Mouse (Mus musculus): Measurements from ENCODE around the gene Tac2. TPM values are rescaled to one million over a fixed set of nuclear protein-coding genes. Genes with fewer than 3 reads are reported as not detected.
"Not testable (repeated sequence)": the region's sequence is repeated elsewhere in the genome, so short reads cannot be mapped to it uniquely, and the experiment has no call there.

Gene Tac2
- polyA plus RNA-seq, 1 experiment from 2014 or later: not detected

DNA sequence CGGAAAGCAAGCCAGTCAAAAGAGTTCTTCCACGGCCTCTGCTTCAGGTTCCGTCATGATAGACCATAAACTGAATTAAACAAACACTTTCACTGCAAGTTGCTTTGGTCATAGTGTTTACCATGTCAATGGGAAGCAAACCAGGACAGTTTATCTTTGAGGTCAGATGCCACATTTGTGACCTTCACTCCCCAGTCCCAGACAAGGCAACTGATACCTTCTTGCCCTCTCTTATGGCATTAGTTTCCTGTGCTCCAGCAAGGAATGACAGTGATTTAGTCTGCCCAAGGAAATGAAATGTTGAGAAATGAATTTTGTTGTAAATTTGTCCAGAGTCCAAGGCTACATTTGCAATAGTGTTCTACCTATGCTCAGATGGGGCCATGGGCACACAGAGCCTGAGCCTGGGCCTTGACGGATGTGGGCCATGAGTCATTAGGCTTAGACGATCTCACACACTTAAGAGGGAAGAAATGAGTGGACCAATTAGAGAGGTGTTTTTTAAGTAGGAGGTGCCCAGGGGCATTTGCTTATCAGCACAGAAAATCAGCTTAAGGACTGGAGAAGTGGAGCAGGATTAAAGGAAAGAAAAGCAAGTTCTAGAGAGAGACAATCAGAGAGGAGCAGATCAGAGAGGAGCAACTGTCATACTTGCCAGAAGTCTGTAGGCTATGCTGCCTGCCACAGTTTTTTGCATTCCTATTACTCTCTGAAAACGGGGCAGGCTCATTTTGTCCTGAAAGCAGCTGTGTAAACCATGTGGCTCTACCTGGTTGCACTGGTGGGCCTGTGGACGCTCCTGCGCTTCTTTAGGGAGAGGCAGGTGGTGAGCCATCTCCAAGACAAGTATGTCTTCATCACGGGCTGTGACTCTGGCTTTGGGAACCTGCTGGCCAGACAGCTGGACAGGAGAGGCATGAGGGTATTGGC, 35.2 kb downstream of the Tac2 start, which contains the start of the genes Rdh1 and Rdh16f1:
Rdh1 (plus strand) TSS at position 541 of the 930 bp plus-strand sequence.
Rdh16f1 (plus strand) TSS at position 607 of the 930 bp plus-strand sequence.
- Histone ChIP-seq H3K9ac (replicated peaks; ENCODE audit: low read depth) (no peak within 1 kb of the TSS), H3K27ac (ENCODE audit: low read length) (no peak within 1 kb of the TSS), H3K36me3 (ENCODE audit: insufficient read depth, low read length) (no peaks in the 10 kb centered on the region), H3K27me3 (replicated peaks; ENCODE audit: insufficient read depth, low read length) (no peaks in the 10 kb centered on the region), H3K4me3 (ENCODE audit: low read depth, low read length) (no peak within 1 kb of the TSS), H3K4me2 (replicated peaks; ENCODE audit: low read depth, low read length) (no peak within 1 kb of the TSS), H3K9me3 (ENCODE audit: low read length) (no peaks in the 10 kb centered on the region), H3K4me1 (ENCODE audit: insufficient read depth, low read depth, low read length) (0 out of 2 replicates have a peak, but pooled peaks cover 4% of the 10 kb centered on the region)
- TF ChIP-seq CTCF (IDR thresholded peaks at IDR 0.05) (no peak), EP300 (IDR thresholded peaks at IDR 0.05) (no peak)
- DNase-seq (ENCODE audit: low spot score) (peak; percentile 70), ATAC-seq (peak; percentile 65)
- WGBS: 55% methylated on average over 9 of the region's 9 CpGs

DNA sequence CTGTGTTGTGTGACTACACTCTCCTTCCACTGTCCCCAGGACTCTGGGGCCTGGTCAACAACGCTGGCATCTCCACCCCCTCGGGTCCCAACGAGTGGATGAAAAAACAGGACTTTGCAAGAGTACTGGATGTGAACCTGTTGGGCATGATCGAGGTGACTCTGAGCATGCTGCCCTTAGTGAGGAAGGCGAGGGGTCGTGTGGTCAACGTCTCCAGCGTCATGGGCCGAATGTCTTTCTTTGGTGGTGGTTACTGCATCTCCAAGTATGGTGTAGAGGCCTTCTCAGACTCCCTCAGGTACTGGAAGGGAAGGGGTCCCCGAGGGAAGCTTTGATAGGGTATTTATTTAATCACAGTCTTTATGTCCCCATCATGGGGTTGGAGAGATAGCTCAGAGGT, 38.6 kb downstream of the Tac2 start:
- ATAC-seq; H3K27ac ChIP-seq (ENCODE audit: low read length); H3K27me3 ChIP-seq (replicated peaks; ENCODE audit: insufficient read depth, low read length); H3K4me2 ChIP-seq (replicated peaks; ENCODE audit: low read depth, low read length); DNase-seq (ENCODE audit: low spot score); H3K4me1 ChIP-seq (ENCODE audit: insufficient read depth, low read depth, low read length); H3K36me3 ChIP-seq (ENCODE audit: insufficient read depth, low read length); H3K4me3 ChIP-seq (ENCODE audit: low read depth, low read length); H3K9ac ChIP-seq (replicated peaks; ENCODE audit: low read depth); H3K9me3 ChIP-seq (ENCODE audit: low read length): not testable (repeated sequence)
- 89% methylated on average over 10 of the region's 10 CpGs for WGBS

DNA sequence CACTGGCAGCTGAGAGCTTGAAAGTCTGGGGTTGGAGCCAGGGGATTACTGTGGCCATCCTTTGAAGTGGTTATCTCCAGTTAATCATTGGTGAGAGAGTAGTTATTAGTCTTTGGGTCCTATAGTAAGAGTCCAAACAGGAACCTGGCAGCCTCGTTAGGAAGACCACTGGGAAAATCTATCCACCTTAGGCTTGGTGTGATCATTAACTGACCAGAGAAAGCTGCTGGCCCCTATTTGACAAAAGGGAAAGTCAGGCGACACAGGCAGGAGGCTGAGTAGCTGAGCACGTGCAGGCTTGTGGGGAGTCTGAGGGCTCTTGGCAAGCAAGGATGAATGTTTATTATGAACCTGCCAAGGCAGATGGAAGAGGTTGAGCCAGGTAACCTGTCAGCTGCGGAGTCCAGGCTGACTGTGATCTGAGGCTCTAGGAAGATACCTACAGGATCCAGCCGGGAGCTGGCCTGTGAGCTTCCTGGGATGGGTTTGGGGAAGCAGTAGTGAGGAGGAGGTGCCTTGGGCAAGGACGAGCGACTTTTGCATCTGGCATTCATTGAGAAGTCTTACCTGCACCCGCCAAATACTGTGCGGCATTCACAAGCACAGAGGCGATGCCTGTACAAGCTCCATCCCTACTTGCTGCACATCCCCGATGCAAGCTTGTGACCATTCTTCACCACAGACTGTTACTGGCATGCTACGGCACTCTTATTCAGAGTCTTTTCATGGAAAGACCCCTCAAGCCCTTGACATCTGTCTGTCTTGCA, 39.8 kb downstream of the Tac2 start:
- DNase-seq (ENCODE audit: low spot score): no peak
- Histone ChIP-seq H3K27ac (ENCODE audit: low read length) (no peak overlapping the region), H3K36me3 (ENCODE audit: insufficient read depth, low read length) (no peaks in the 10 kb centered on the region), H3K4me2 (replicated peaks; ENCODE audit: low read depth, low read length) (no peak overlapping the region), H3K9ac (replicated peaks; ENCODE audit: low read depth) (no peak overlapping the region), H3K9me3 (ENCODE audit: low read length) (no peaks in the 10 kb centered on the region), H3K27me3 (replicated peaks; ENCODE audit: insufficient read depth, low read length) (no peaks in the 10 kb centered on the region), H3K4me3 (ENCODE audit: low read depth, low read length) (no peak overlapping the region), H3K4me1 (ENCODE audit: insufficient read depth, low read depth, low read length) (no peaks in the 10 kb centered on the region)
- TF ChIP-seq CTCF (IDR thresholded peaks at IDR 0.05): no peak
- TF ChIP-seq EP300 (IDR thresholded peaks at IDR 0.05): no peak
- ATAC-seq: no peak
- 52% methylated on average over 12 of the region's 12 CpGs for WGBS

DNA sequence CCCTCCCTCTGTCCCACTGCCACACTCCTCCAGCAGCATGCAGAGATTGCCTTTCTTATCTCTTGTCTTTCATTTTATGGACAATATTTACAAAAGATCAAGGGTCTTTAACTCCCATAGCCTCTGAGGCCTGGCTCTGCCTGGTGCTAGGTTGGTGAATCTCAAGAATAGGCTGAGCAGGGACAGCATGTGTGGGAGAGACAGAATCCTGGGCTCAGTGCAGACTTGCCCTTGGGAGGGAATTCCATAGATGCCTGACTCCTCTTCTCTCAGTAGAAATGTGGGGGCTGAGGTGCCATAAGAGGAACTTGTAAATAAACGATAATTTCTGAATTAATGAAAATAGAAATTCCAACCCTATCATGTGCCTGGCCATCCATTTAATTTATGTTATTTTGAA, 42.3 kb downstream of the Tac2 start:
- Histone ChIP-seq H3K9ac (replicated peaks; ENCODE audit: low read depth) (no peak overlapping the region), H3K4me2 (replicated peaks; ENCODE audit: low read depth, low read length) (no peak overlapping the region), H3K36me3 (ENCODE audit: insufficient read depth, low read length) (no peaks in the 10 kb centered on the region), H3K27me3 (replicated peaks; ENCODE audit: insufficient read depth, low read length) (no peaks in the 10 kb centered on the region), H3K9me3 (ENCODE audit: low read length) (no peaks in the 10 kb centered on the region), H3K4me3 (ENCODE audit: low read depth, low read length) (no peak overlapping the region), H3K4me1 (ENCODE audit: insufficient read depth, low read depth, low read length) (no peaks in the 10 kb centered on the region), H3K27ac (ENCODE audit: low read length) (no peak overlapping the region)
- TF ChIP-seq CTCF (IDR thresholded peaks at IDR 0.05) (no peak), EP300 (IDR thresholded peaks at IDR 0.05) (no peak)
- DNase-seq (ENCODE audit: low spot score) (no peak), ATAC-seq (no peak)
- 59% methylated on average over 1 of the region's 1 CpGs for WGBS

DNA sequence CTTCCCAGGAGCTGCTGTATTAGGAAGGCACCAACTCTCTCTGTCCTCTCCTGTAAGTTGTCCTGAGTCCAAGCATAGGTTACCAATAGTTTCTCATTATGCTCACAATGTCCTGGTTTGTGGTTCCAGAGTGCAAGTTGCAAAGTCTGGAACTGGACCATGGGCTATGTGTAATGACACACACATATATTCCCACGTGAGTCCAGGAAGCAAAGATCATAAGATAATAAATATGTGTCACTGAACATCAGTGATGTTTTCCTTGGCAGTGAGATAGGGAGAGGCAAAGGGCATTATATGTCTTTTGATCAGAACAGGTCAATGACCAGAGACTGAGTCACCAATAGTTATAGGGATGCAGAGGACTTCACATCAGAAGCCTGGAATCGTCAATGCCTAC, 51.7 kb downstream of the Tac2 start, which contains the start of gene Rdh9:
Rdh9 (plus strand) TSS at position 376 of the 400 bp plus-strand sequence.
- Histone ChIP-seq H3K36me3 (ENCODE audit: insufficient read depth, low read length) (no peaks in the 10 kb centered on the region), H3K4me3 (ENCODE audit: low read depth, low read length) (no peak within 1 kb of the TSS), H3K27ac (ENCODE audit: low read length) (no peak within 1 kb of the TSS), H3K9ac (replicated peaks; ENCODE audit: low read depth) (no peak within 1 kb of the TSS), H3K4me1 (ENCODE audit: insufficient read depth, low read depth, low read length) (no peaks in the 10 kb centered on the region), H3K9me3 (ENCODE audit: low read length) (no peaks in the 10 kb centered on the region), H3K4me2 (replicated peaks; ENCODE audit: low read depth, low read length) (no peak within 1 kb of the TSS), H3K27me3 (replicated peaks; ENCODE audit: insufficient read depth, low read length) (no peaks in the 10 kb centered on the region)
- DNase-seq (ENCODE audit: low spot score) (no peak), ATAC-seq (no peak)
- TF ChIP-seq EP300 (IDR thresholded peaks at IDR 0.05) (no peak), CTCF (IDR thresholded peaks at IDR 0.05) (no peak)
- 61% methylated on average over 2 of the region's 2 CpGs for WGBS

Other genes starting within 250 kb of the Tac2 start
- gene Stac3, start 222.8 kb upstream of the Tac2 start, polyA plus RNA-seq (2015; fragmentation: Nextera tagmentation; extraction: Ambion mirVana): 0.23 and 0.53 TPM in 2 replicates
- gene Ndufa4l2, start 209.5 kb upstream of the Tac2 start, polyA plus RNA-seq (2015; fragmentation: Nextera tagmentation; extraction: Ambion mirVana): 132 and 149 TPM in 2 replicates
- gene Shmt2, start 202.0 kb upstream of the Tac2 start, polyA plus RNA-seq (2015; fragmentation: Nextera tagmentation; extraction: Ambion mirVana): 27.1 and 31.0 TPM in 2 replicates
- 0.44 and 0.60 TPM in 2 replicates for gene Nxph4, start 189.9 kb upstream of the Tac2 start, polyA plus RNA-seq (2015; fragmentation: Nextera tagmentation; extraction: Ambion mirVana)
- 71.0 and 75.4 TPM in 2 replicates for gene Lrp1, start 103.3 kb upstream of the Tac2 start, polyA plus RNA-seq (2015; fragmentation: Nextera tagmentation; extraction: Ambion mirVana)
- 39.1 and 41.9 TPM in 2 replicates for gene Stat6, start 81.5 kb upstream of the Tac2 start, polyA plus RNA-seq (2015; fragmentation: Nextera tagmentation; extraction: Ambion mirVana)
- 5.0 and 6.3 TPM in 2 replicates for gene Nemp1, start 57.6 kb upstream of the Tac2 start, polyA plus RNA-seq (2015; fragmentation: Nextera tagmentation; extraction: Ambion mirVana)
- 7.7 and 8.4 TPM in 2 replicates for gene Nab2, start 55.9 kb upstream of the Tac2 start, polyA plus RNA-seq (2015; fragmentation: Nextera tagmentation; extraction: Ambion mirVana)
- gene Myo1a, start 19.3 kb upstream of the Tac2 start, polyA plus RNA-seq (2015; fragmentation: Nextera tagmentation; extraction: Ambion mirVana): 0.08 TPM in 2 replicates
- gene Zbtb39, start 15.1 kb downstream of the Tac2 start, polyA plus RNA-seq (2015; fragmentation: Nextera tagmentation; extraction: Ambion mirVana): 1.7 and 2.0 TPM in 2 replicates
- gene Gpr182, start 27.3 kb downstream of the Tac2 start, polyA plus RNA-seq (2015; fragmentation: Nextera tagmentation; extraction: Ambion mirVana): 18.6 and 23.2 TPM in 2 replicates
- 0.07 TPM in 1 of 2 replicates, not detected in the other for gene Rdh1, start 35.2 kb downstream of the Tac2 start, polyA plus RNA-seq (2015; fragmentation: Nextera tagmentation; extraction: Ambion mirVana)
- gene Rdh16f1, start 35.3 kb downstream of the Tac2 start, polyA plus RNA-seq (2015; fragmentation: Nextera tagmentation; extraction: Ambion mirVana): 0.47 TPM in 1 of 2 replicates, not detected in the other
- gene Rdh9, start 51.9 kb downstream of the Tac2 start, polyA plus RNA-seq (2015; fragmentation: Nextera tagmentation; extraction: Ambion mirVana): 0.10 and 0.27 TPM in 2 replicates
- gene Rdh16, start 76.7 kb downstream of the Tac2 start, polyA plus RNA-seq (2015; fragmentation: Nextera tagmentation; extraction: Ambion mirVana): not detected in 2 replicates
- not detected in 2 replicates for gene Rdh19, start 125.5 kb downstream of the Tac2 start, polyA plus RNA-seq (2015; fragmentation: Nextera tagmentation; extraction: Ambion mirVana)
- not detected in 2 replicates for gene Rdh16f2, start 142.0 kb downstream of the Tac2 start, polyA plus RNA-seq (2015; fragmentation: Nextera tagmentation; extraction: Ambion mirVana)
- not detected in 2 replicates for gene Rdh7, start 164.3 kb downstream of the Tac2 start, polyA plus RNA-seq (2015; fragmentation: Nextera tagmentation; extraction: Ambion mirVana)
- not detected in 2 replicates for gene Sdr9c7, start 174.0 kb downstream of the Tac2 start, polyA plus RNA-seq (2015; fragmentation: Nextera tagmentation; extraction: Ambion mirVana)